Mouse (Mus musculus): ENCODE measurements at regions not wholly inside any gene's neighbourhood (a gene's known extent, or its start where the extent isn't known, plus 50 kb on each side); places are given as distances from the start of the nearest gene placed in this dataset.
"Not testable (repeated sequence)": the region's sequence is repeated elsewhere in the genome, so short reads cannot be mapped to it uniquely, and the experiment has no call there.

DNA sequence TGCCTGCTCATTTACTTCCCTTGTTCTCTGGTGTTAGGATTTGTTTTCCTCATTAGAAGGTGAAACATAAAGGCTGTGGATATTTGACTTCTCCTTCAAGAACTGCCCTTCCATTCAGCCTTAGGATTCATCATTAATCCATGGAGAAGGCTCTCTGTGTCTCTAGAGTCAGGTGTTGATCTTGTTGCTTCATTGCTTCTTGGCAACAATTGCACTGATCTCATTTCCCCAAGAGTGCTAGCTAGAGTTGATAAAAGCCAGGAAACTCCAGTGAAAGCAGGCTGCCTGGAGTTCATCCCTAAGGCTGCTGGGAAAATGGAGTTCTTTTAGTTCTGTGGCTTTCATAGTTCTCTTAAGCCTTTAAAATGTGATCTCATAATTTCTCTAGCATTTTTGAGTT, 441.8 kb downstream of the Cylc2 start:
- ATAC-seq = no peak
- no peaks in the 10 kb centered on the region for H3K4me1 ChIP-seq (replicated peaks; ENCODE audit: control insufficient read depth, insufficient read depth, low read length)
- H3K27ac ChIP-seq (ENCODE audit: low read depth, low read length) = no peak overlapping the region
- no peak overlapping the region for H3K9ac ChIP-seq (ENCODE audit: low read depth, low read length)
- no peaks in the 10 kb centered on the region for H3K36me3 ChIP-seq (ENCODE audit: control insufficient read depth, insufficient read depth)
- no peaks in the 10 kb centered on the region for H3K27me3 ChIP-seq (replicated peaks; ENCODE audit: control insufficient read depth, insufficient read depth, low read length)
- no peak overlapping the region for H3K4me3 ChIP-seq (ENCODE audit: low read depth, low read length)
- TF ChIP-seq CTCF (IDR thresholded peaks at IDR 0.05; ENCODE audit: low read depth) = no peak
- no peaks in the 10 kb centered on the region for H3K9me3 ChIP-seq (ENCODE audit: control insufficient read depth)
- H3K4me2 ChIP-seq (replicated peaks; ENCODE audit: low read depth) = no peak overlapping the region

DNA sequence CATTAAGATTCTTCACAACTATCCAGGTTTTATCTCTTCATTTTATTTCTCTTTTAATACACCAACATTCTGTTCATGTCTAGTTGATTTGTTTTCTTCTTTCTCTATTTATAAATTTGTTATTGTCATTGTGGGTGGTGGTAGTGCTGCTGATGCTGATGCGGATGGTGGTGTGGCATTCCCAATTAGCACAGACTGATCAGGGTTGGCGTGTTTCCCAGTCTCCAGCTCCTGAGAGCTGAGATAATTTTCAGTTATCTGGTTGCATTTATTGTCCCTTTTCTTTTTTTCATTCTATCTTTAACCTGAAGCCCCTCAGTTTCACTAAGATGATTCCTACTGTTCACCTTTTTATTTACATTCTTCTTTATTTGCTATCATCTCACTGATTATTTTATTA, 455.0 kb downstream of the Cylc2 start:
- Histone ChIP-seq H3K27me3 (replicated peaks; ENCODE audit: control insufficient read depth, insufficient read depth, low read length) (no peaks in the 10 kb centered on the region), H3K9me3 (ENCODE audit: control insufficient read depth) (no peaks in the 10 kb centered on the region), H3K9ac (ENCODE audit: low read depth, low read length) (no peak overlapping the region), H3K36me3 (ENCODE audit: control insufficient read depth, insufficient read depth) (no peaks in the 10 kb centered on the region), H3K27ac (ENCODE audit: low read depth, low read length) (no peak overlapping the region), H3K4me1 (replicated peaks; ENCODE audit: control insufficient read depth, insufficient read depth, low read length) (no peaks in the 10 kb centered on the region), H3K4me2 (replicated peaks; ENCODE audit: low read depth) (no peak overlapping the region), H3K4me3 (ENCODE audit: low read depth, low read length) (no peak overlapping the region)
- WGBS = 73% methylated on average over 2 of the region's 2 CpGs
- no peak for ATAC-seq
- no peak for TF ChIP-seq CTCF (IDR thresholded peaks at IDR 0.05; ENCODE audit: low read depth)

GRCm38 (mm10) chr4:51674406-51674805, 457.9 kb downstream of the Cylc2 start:
- ATAC-seq = no peak
- H3K4me3 ChIP-seq (ENCODE audit: low read depth, low read length) = no peak overlapping the region
- no peak overlapping the region for H3K9ac ChIP-seq (ENCODE audit: low read depth, low read length)
- H3K9me3 ChIP-seq (ENCODE audit: control insufficient read depth) = no peaks in the 10 kb centered on the region
- TF ChIP-seq CTCF (IDR thresholded peaks at IDR 0.05; ENCODE audit: low read depth) = no peak
- no peaks in the 10 kb centered on the region for H3K27me3 ChIP-seq (replicated peaks; ENCODE audit: control insufficient read depth, insufficient read depth, low read length)
- no peaks in the 10 kb centered on the region for H3K36me3 ChIP-seq (ENCODE audit: control insufficient read depth, insufficient read depth)
- no peak overlapping the region for H3K4me2 ChIP-seq (replicated peaks; ENCODE audit: low read depth)
- H3K27ac ChIP-seq (ENCODE audit: low read depth, low read length) = no peak overlapping the region
- 71% methylated on average over 1 of the region's 1 CpGs for WGBS
- no peaks in the 10 kb centered on the region for H3K4me1 ChIP-seq (replicated peaks; ENCODE audit: control insufficient read depth, insufficient read depth, low read length)

DNA sequence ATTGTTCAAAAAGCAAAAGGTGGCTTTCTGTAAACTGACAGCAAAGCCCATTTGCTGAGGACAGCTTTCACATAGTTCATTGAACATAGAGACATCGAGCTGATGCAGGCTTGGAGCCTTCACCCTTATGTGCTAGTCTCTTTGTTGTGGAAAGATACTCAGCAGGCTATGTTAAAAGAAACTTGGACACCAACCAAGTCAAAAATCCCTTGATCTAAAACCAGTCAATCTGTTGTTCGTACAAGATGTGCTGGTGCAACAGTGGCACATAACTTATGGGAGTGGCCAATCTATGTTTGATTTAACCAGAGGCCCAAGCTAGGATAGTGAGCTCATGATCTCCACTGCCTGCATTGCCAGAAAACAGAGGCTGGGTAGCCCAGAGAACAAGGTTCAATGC, 462.6 kb downstream of the Cylc2 start:
- no peaks in the 10 kb centered on the region for H3K27me3 ChIP-seq (replicated peaks; ENCODE audit: control insufficient read depth, insufficient read depth, low read length)
- no peak for ATAC-seq
- H3K4me1 ChIP-seq (replicated peaks; ENCODE audit: control insufficient read depth, insufficient read depth, low read length) = no peaks in the 10 kb centered on the region
- H3K27ac ChIP-seq (ENCODE audit: low read depth, low read length) = no peak overlapping the region
- 62% methylated on average over 2 of the region's 2 CpGs for WGBS
- H3K4me3 ChIP-seq (ENCODE audit: low read depth, low read length) = no peak overlapping the region
- no peaks in the 10 kb centered on the region for H3K9me3 ChIP-seq (ENCODE audit: control insufficient read depth)
- H3K4me2 ChIP-seq (replicated peaks; ENCODE audit: low read depth) = no peak overlapping the region
- H3K9ac ChIP-seq (ENCODE audit: low read depth, low read length) = no peak overlapping the region
- no peaks in the 10 kb centered on the region for H3K36me3 ChIP-seq (ENCODE audit: control insufficient read depth, insufficient read depth)
- no peak for TF ChIP-seq CTCF (IDR thresholded peaks at IDR 0.05; ENCODE audit: low read depth)

DNA sequence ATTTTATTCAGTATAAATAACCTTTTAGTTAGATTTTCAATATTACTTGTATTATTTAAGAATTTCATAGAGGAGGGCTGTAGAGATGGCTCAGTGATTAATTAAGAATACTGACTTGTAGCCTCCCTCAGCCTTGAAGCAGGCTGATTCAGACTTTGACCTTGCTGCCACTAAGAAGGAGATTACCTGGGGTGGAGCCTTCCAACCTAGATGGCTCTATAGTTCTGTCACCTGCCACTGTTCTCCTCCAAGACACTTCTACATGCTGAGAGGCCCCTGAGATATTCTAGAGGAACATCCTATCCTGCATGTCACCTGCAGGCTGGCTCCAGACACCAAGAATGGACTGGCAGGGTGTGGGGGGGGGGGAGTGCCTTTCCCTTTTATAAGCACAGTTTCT, 466.9 kb downstream of the Cylc2 start:
- not testable (repeated sequence) for ATAC-seq; H3K4me2 ChIP-seq (replicated peaks; ENCODE audit: low read depth); H3K9me3 ChIP-seq (ENCODE audit: control insufficient read depth)

DNA sequence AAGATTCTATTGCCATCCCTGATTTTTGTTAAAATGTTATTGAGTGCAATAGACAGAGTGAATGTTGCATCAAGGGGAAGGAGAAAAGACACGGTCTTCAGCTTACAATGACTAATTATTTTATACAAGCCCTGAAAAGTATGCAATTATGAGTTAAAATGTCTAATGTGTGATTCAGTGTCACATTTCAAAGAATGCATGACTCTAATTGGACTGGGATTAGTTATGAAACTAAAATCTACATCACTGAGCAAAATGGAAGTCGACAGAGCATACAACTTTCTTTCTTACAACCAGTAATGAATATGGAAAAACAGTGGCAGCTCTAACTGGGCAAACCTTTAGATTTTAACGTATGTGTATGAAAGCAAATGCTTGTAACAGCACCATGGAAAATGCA, 470.2 kb downstream of the Cylc2 start:
- H3K27ac ChIP-seq (ENCODE audit: low read depth, low read length) = no peak overlapping the region
- no peaks in the 10 kb centered on the region for H3K4me1 ChIP-seq (replicated peaks; ENCODE audit: control insufficient read depth, insufficient read depth, low read length)
- H3K27me3 ChIP-seq (replicated peaks; ENCODE audit: control insufficient read depth, insufficient read depth, low read length) = no peaks in the 10 kb centered on the region
- WGBS = 67% methylated on average over 3 of the region's 3 CpGs
- H3K4me3 ChIP-seq (ENCODE audit: low read depth, low read length) = no peak overlapping the region
- no peak overlapping the region for H3K4me2 ChIP-seq (replicated peaks; ENCODE audit: low read depth)
- H3K9me3 ChIP-seq (ENCODE audit: control insufficient read depth) = no peaks in the 10 kb centered on the region
- no peaks in the 10 kb centered on the region for H3K36me3 ChIP-seq (ENCODE audit: control insufficient read depth, insufficient read depth)
- no peak overlapping the region for H3K9ac ChIP-seq (ENCODE audit: low read depth, low read length)
- TF ChIP-seq CTCF (IDR thresholded peaks at IDR 0.05; ENCODE audit: low read depth) = no peak
- no peak for ATAC-seq

More for the DNA sequence above, 466.9 kb downstream of the Cylc2 start:
- not testable (repeated sequence) for H3K4me3 ChIP-seq (ENCODE audit: low read depth, low read length); H3K27ac ChIP-seq (ENCODE audit: low read depth, low read length); H3K4me1 ChIP-seq (replicated peaks; ENCODE audit: control insufficient read depth, insufficient read depth, low read length); H3K27me3 ChIP-seq (replicated peaks; ENCODE audit: control insufficient read depth, insufficient read depth, low read length); H3K9ac ChIP-seq (ENCODE audit: low read depth, low read length); H3K36me3 ChIP-seq (ENCODE audit: control insufficient read depth, insufficient read depth)

Measured in intestine, postnatal 0 days (tissue).